Mouse (Mus musculus) embryo, embryonic 11 days (tissue): Measurements from ENCODE around the gene Slc7a15.

Source experiments
- DNase-seq: peaks from one replicate; pipeline ENCODE4 v3.0.0-alpha.2; 2015

Slc7a15 gene

GRCm38 (mm10) chr12:8556189-8556588, 42.7 kb downstream of the Slc7a15 start:
- DNase-seq: no peak

GRCm38 (mm10) chr12:8555419-8555818, 43.4 kb downstream of the Slc7a15 start:
- DNase-seq: no peak

- DNase-seq: peak; percentile 79
Measured at GRCm38 (mm10) chr12:8547357-8547756, 51.5 kb downstream of the Slc7a15 start.

- DNase-seq: no peak
Measured at GRCm38 (mm10) chr12:8546801-8547200, 52.1 kb downstream of the Slc7a15 start.

- DNase-seq: no peak
Measured at GRCm38 (mm10) chr12:8545066-8545610, 53.7 kb downstream of the Slc7a15 start.

GRCm38 (mm10) chr12:8542371-8542770, 56.5 kb downstream of the Slc7a15 start:
- no peak for DNase-seq

GRCm38 (mm10) chr12:8539471-8539870, 59.4 kb downstream of the Slc7a15 start:
- no peak for DNase-seq

GRCm38 (mm10) chr12:8537291-8537690, 61.6 kb downstream of the Slc7a15 start:
- DNase-seq: no peak

- no peak for DNase-seq
Measured at GRCm38 (mm10) chr12:8536221-8536965, 62.5 kb downstream of the Slc7a15 start.

GRCm38 (mm10) chr12:8535596-8535995, 63.3 kb downstream of the Slc7a15 start:
- no peak for DNase-seq

- no peak for DNase-seq
Measured at GRCm38 (mm10) chr12:8534915-8535314, 64.0 kb downstream of the Slc7a15 start.

GRCm38 (mm10) chr12:8527770-8528169, 71.1 kb downstream of the Slc7a15 start:
- DNase-seq: no peak

- DNase-seq: no peak
Measured at GRCm38 (mm10) chr12:8527175-8527574, 71.7 kb downstream of the Slc7a15 start.

- DNase-seq: no peak
Measured at GRCm38 (mm10) chr12:8524062-8524461, 74.8 kb downstream of the Slc7a15 start.

GRCm38 (mm10) chr12:8522711-8523110, 76.2 kb downstream of the Slc7a15 start:
- no peak for DNase-seq

GRCm38 (mm10) chr12:8521375-8522047, 77.4 kb downstream of the Slc7a15 start:
- peak; percentile 45 for DNase-seq

GRCm38 (mm10) chr12:8519431-8520160, 79.3 kb downstream of the Slc7a15 start:
- peak; percentile 24 for DNase-seq

- no peak for DNase-seq
Measured at GRCm38 (mm10) chr12:8511037-8511882, 87.6 kb downstream of the Slc7a15 start.

- no peak for DNase-seq
Measured at GRCm38 (mm10) chr12:8510317-8510988, 88.4 kb downstream of the Slc7a15 start.

GRCm38 (mm10) chr12:8509693-8510092, 89.2 kb downstream of the Slc7a15 start:
- DNase-seq: no peak

GRCm38 (mm10) chr12:8506954-8507707, 91.7 kb downstream of the Slc7a15 start:
- no peak for DNase-seq
